Mouse (Mus musculus) T-helper 1 cell (primary cell): ENCODE data around the gene Kmt5a.
"Not testable (repeated sequence)": the region's sequence is repeated elsewhere in the genome, so short reads cannot be mapped to it uniquely, and the experiment has no call there.

Source experiments
- in situ Hi-C: fragments of 300-600 bp; cut with MboI, MseI; formaldehyde crosslinking; loops from one replicate; pipeline ENCODE4 v1.15.1; 2025; ENCODE audit warnings: high pct_unique_total_duplicates

The Kmt5a gene

GRCm38 (mm10) chr5:124445621-124446293 lies 6.0 kb downstream of the Kmt5a start:
- in situ Hi-C loops, result no loop called here

GRCm38 (mm10) chr5:124446301-124446881 lies 6.7 kb downstream of the Kmt5a start:
- in situ Hi-C loops, result no loop called here

- in situ Hi-C loops, result no loop called here
Measured at GRCm38 (mm10) chr5:124449494-124449893, 9.8 kb downstream of the Kmt5a start.

DNA sequence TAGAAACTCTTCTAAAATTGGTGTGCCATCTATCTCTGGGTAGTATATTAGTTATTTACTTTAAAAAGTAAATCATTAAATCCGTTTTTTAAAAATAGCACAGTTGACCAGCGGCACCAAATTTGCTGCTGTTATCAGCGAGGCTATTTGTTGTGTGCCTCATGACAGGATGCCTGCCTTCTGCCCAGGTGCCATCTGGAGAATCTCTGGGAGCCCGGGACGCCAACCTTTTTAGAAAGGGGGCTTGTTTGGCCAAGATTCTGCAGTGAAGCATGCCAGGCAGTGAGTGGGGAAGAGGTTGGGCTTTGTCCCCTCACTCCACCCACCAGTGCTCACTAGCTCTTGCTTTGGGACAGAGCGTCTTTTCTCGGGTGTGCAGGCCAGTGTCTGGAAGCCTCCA lies 10.3 kb downstream of the Kmt5a start:
- in situ Hi-C loops, result no loop called here

DNA sequence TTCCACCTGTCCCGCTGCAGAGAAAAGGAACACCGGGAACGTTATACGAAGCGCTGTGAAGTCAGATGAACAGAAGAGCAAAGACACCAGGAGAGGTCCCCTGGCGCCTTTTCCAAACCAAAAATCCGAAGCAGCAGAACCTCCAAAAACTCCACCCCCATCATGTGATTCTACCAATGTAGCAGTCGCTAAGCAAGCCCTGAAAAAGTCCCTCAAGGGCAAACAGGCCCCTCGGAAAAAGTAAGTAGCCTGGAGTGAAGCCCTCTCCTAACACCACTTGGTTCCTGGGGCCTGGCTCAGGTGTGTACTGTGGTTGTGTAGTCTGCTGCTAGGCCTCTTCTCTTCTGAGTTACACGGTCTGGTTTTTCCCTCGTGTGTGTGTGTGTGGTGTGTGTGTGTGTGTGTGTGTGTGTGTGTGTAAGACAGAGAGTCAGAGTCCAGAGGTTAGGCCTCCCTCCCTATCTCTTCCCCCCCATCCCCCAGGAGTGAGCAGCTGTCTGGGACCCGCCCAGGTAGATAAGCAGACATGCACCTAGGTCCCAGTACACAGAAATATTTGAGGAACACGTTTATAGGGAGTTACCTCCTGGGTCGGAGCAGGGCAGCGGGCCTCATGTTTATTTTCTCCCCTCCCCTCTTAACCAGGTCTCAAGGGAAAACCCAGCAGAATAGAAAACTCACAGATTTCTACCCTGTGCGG lies 11.1 kb downstream of the Kmt5a start:
- in situ Hi-C loops, result no loop called here

- in situ Hi-C loops, result no loop called here
Measured at GRCm38 (mm10) chr5:124452494-124453228, 12.9 kb downstream of the Kmt5a start.

DNA sequence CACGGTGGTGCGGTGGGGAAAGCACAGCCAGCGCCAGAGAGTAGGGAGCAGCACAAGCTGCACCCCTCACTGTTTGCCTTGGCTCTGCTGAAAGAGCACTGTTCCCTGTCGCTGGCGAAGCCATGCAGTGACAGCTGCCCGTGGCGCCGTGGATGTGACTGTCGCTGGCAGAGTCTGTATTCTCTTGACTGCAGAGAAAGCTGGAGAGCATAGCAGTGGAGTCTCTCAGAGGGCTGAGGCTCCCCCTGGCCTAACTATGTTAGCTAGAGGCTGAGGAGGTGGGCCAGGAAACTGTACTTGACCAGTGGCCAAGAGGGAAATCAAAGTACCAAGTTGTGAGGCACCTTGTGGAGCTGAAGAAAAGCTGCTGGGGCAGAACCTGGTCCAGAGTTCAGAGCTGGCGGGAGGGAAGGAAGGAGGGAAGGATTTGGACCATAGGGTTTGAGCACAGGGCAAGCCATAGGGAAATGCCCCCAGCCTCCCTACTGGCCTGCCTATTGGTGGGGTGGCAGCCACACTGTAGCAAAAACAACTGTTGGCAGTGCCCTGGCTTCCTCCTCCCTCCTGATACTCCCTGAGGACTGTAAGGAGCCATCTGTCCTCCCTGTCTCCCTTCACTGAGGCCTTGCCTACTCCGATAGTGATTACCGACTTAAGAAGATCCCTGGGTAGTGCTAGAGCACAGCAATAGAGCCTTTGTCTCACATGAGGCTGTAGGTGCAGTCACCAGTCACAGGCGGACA lies 13.8 kb downstream of the Kmt5a start:
- in situ Hi-C loops, result no loop called here

- in situ Hi-C loops, result no loop called here
Measured at GRCm38 (mm10) chr5:124454082-124454419, 14.3 kb downstream of the Kmt5a start.

GRCm38 (mm10) chr5:124456762-124457161 lies 17.0 kb downstream of the Kmt5a start:
- in situ Hi-C loops, result loop anchor here (5.0 kb wide), 1 partner anchor 69 kb away; no protein-coding TSS in a partner anchor

GRCm38 (mm10) chr5:124460922-124461321 lies 21.2 kb downstream of the Kmt5a start:
- in situ Hi-C loops, result not testable (repeated sequence)

GRCm38 (mm10) chr5:124462297-124463025 lies 22.7 kb downstream of the Kmt5a start:
- in situ Hi-C loops, result no loop called here

GRCm38 (mm10) chr5:124463462-124463861 lies 23.7 kb downstream of the Kmt5a start:
- in situ Hi-C loops, result no loop called here

DNA sequence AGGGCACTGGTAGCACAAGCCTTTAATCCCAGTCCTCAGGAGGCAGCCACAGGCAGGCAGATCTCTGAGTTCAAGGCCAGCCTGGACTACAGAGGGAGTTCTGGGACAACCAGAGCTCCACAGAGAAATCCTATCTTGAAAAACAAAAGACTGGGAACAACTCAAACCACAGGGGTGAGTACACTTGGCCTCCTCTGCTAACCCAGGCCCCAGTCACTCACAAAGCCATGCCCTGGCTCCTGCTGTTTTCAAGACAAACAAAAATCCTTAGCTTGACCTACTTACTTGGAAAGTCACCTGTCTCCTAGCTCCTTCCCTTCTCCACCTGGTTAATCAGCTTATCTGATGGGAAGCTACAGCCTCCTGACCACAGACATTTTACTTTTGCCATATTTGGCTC lies 25.2 kb downstream of the Kmt5a start:
- in situ Hi-C loops, result no loop called here

GRCm38 (mm10) chr5:124467766-124468165 lies 28.0 kb downstream of the Kmt5a start:
- in situ Hi-C loops, result no loop called here

DNA sequence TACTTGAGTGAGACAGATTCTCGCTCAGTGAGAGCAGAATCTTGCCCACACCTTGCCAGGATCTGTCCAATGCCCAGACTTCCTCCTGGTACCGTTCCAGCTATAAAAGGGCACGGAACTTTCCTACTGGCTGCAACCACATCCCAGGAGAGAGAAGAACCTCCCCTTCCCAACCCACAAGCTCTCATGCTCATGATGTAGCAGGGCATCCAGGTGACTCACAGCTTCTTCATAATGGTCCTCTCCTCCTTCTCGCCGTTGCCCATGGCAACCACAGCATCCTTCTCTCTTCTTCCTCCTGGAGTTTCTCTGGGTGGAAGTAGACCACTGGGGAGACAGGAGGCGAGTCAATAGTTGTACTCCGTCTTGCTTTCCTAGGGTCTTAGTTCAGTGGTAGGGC lies 28.6 kb downstream of the Kmt5a start:
- in situ Hi-C loops, result no loop called here

DNA sequence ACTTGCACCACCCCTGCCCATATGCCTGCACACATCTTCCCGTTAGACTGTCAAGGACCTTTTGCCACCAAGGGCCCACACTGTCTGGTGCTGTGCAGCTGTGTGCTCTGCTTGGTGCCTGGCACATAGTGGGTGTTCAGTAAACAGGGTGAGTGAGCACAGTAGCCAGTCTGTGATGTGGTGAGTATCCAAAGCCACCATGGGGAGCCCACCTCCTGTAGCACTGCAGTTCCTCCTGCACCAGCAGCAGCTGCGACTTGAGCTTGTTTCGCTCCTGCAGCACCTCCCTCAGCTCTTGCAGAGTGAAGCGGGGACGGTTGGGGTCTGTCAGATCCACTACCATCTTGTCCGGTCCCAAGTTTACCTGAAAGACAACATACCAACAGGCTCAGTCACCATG lies 29.8 kb downstream of the Kmt5a start:
- in situ Hi-C loops, result no loop called here

GRCm38 (mm10) chr5:124470591-124471171 lies 31.0 kb downstream of the Kmt5a start:
- in situ Hi-C loops, result loop anchor here (5.0 kb wide), 1 partner anchor 33 kb away; the partner anchor contains the start of gene Kmt5a

DNA sequence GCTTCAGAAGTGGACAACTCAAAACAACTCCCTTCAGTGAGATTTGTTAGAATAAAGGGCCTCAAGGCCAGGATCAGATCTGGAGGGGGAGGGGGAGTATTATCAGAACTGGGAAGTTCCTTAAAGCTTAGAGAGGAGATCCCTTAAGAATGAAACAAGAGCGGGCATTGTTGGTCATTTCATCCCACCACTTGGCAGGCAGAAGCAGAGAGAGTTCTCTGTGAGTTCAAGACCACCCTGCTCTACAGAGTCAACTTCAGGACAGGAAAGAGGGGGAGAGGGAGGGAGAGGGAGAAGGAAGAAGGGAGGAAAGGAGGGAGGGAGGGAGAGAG lies 39.1 kb downstream of the Kmt5a start:
- in situ Hi-C loops, result no loop called here

DNA sequence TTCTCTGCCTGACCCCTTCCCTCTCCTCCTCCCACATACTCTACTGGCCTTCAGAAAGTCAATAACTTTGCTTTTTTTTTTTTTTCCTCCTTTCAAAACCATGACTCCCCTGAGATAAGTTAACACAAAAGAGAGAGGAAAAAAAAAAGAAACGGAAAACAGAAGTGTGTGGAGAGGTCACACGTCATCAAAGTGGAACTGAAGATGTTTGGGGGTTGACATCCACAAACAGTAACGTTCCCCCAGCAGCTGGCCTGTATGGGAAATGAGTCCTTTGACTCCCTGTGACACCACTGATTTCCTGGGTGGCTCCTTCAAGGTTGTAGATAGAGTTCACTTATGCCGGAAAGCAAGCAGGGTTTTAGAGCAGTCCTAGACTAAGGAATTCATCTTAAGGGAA lies 40.4 kb downstream of the Kmt5a start:
- in situ Hi-C loops, result loop anchor here (10.0 kb wide), 1 partner anchor 55 kb away; the partner anchor contains the start of gene Rilpl1

GRCm38 (mm10) chr5:124481714-124482113 lies 42.0 kb downstream of the Kmt5a start:
- in situ Hi-C loops, result loop anchor here (10.0 kb wide), 1 partner anchor 53 kb away; the partner anchor contains the start of gene Rilpl1
